Mouse (Mus musculus) hindbrain, embryonic 11.5 days (tissue): ENCODE data around the gene Prkar1b. TPM values are rescaled to one million over a fixed set of nuclear protein-coding genes. Genes with fewer than 3 reads are reported as not detected.

Source experiments
- ATAC-seq: fragments of 200-750 bp; cut with Nextera tagmentation; 2 replicates; pipeline ENCODE4 v1.8.0; 2017; ENCODE audit warnings: mild to moderate bottlenecking, moderate TSS enrichment, moderate library complexity; ENCODE audit not compliant: low FRiP score
- DNase-seq: peaks from one replicate; pipeline ENCODE4 v3.0.0-alpha.2; 2015; ENCODE audit warnings: low spot score
- H3K27ac ChIP-seq: fragments of 300-500 bp; sonication (generic); 2 replicates; pipeline ENCODE4 v1.5.1; 2014; ENCODE audit warnings: mild to moderate bottlenecking, low read depth, low read length
- H3K27me3 ChIP-seq: fragments of 300-500 bp; sonication (generic); 2 replicates; pipeline ENCODE4 v1.6.1; 2014; ENCODE audit warnings: mild to moderate bottlenecking, low read length, moderate library complexity, mixed read lengths; ENCODE audit not compliant: control insufficient read depth, insufficient read depth
- H3K36me3 ChIP-seq: fragments of 300-500 bp; sonication (generic); 2 replicates; pipeline ENCODE4 v1.6.1; 2014; ENCODE audit warnings: mild to moderate bottlenecking, low read length, moderate library complexity, mixed read lengths; ENCODE audit not compliant: control insufficient read depth, insufficient read depth
- H3K4me1 ChIP-seq: fragments of 300-500 bp; sonication (generic); replicated peaks from 2 replicates; pipeline ENCODE4 v1.6.1; 2014; ENCODE audit warnings: low read length, mixed read lengths; ENCODE audit not compliant: control insufficient read depth, insufficient read depth
- H3K4me2 ChIP-seq: fragments of 300-500 bp; sonication (generic); replicated peaks from 2 replicates; pipeline ENCODE4 v1.6.1; 2014; ENCODE audit warnings: mild to moderate bottlenecking, low read depth, low read length
- H3K4me3 ChIP-seq: fragments of 300-500 bp; sonication (generic); 2 replicates; pipeline ENCODE4 v1.5.1; 2014; ENCODE audit warnings: low read depth, low read length
- H3K9ac ChIP-seq: fragments of 300-500 bp; sonication (generic); 2 replicates; pipeline ENCODE4 v1.6.1; 2014; ENCODE audit warnings: low read depth, low read length
- H3K9me3 ChIP-seq: fragments of 300-500 bp; sonication (generic); 2 replicates; pipeline ENCODE4 v1.6.1; 2016; ENCODE audit warnings: low read length; ENCODE audit not compliant: control insufficient read depth
- WGBS: fragments of 180-500 bp; shearing (Covaris S2); extraction: QIAGEN DNeasy Blood & Tissue Kit; methylation state at CpG from one replicate; pipeline ENCODE4 v1.1.7; 2014; 5-methylcytosine and 5-hydroxymethylcytosine counted together
- polyA plus RNA-seq: library from polyadenylated mRNA; unstranded; fragments of >200 nt; fragmentation: Nextera tagmentation; extraction: Ambion mirVana; gene quantifications from 2 replicates; pipeline ENCODE4 v1.2.1, GENCODE M21; 2014

Prkar1b gene
- polyA plus RNA-seq, 1 experiment from 2014 or later, result 19.9 TPM

GRCm38 (mm10) chr5:139088173-139088572, 61.6 kb downstream of the Prkar1b start:
- Histone ChIP-seq H3K4me2 (no peak overlapping the region), H3K36me3 (no peaks in the 10 kb centered on the region), H3K27me3 (no peaks in the 10 kb centered on the region), H3K4me1 (no peaks in the 10 kb centered on the region), H3K9ac (no peak overlapping the region), H3K27ac (no peak overlapping the region), H3K4me3 (no peak overlapping the region), H3K9me3 (no peaks in the 10 kb centered on the region)
- no peak for DNase-seq
- ATAC-seq, result no peak
- WGBS, result 91% methylated on average over 5 of the region's 5 CpGs

GRCm38 (mm10) chr5:139084831-139085519, 64.8 kb downstream of the Prkar1b start:
- no peaks in the 10 kb centered on the region for H3K27me3 ChIP-seq
- no peaks in the 10 kb centered on the region for H3K9me3 ChIP-seq
- no peak overlapping the region for H3K27ac ChIP-seq
- H3K4me2 ChIP-seq, result no peak overlapping the region
- H3K4me1 ChIP-seq, result no peaks in the 10 kb centered on the region
- no peak for ATAC-seq
- no peak overlapping the region for H3K9ac ChIP-seq
- WGBS, result 68% methylated on average over 7 of the region's 7 CpGs
- DNase-seq, result peak; percentile 50
- no peaks in the 10 kb centered on the region for H3K36me3 ChIP-seq
- H3K4me3 ChIP-seq, result no peak overlapping the region

- no peak overlapping the region for H3K4me2 ChIP-seq
- H3K27me3 ChIP-seq, result no peaks in the 10 kb centered on the region
- no peak overlapping the region for H3K4me3 ChIP-seq
- no peaks in the 10 kb centered on the region for H3K4me1 ChIP-seq
- H3K9ac ChIP-seq, result no peak overlapping the region
- H3K27ac ChIP-seq, result no peak overlapping the region
- ATAC-seq, result no peak
- DNase-seq, result no peak
- 90% methylated on average over 6 of the region's 6 CpGs for WGBS
- no peaks in the 10 kb centered on the region for H3K36me3 ChIP-seq
- H3K9me3 ChIP-seq, result no peaks in the 10 kb centered on the region
These were observed 65.5 kb downstream of the Prkar1b start for GRCm38 (mm10) chr5:139084302-139084701.

- Histone ChIP-seq H3K27ac (no peak overlapping the region), H3K4me2 (no peak overlapping the region), H3K9ac (no peak overlapping the region), H3K9me3 (no peaks in the 10 kb centered on the region), H3K36me3 (no peaks in the 10 kb centered on the region), H3K27me3 (no peaks in the 10 kb centered on the region), H3K4me1 (no peaks in the 10 kb centered on the region), H3K4me3 (no peak overlapping the region)
- DNase-seq (no peak), ATAC-seq (no peak)
- 82% methylated on average over 4 of the region's 4 CpGs for WGBS
These were observed 66.0 kb downstream of the Prkar1b start for GRCm38 (mm10) chr5:139083841-139084240.

GRCm38 (mm10) chr5:139081370-139081769, 68.4 kb downstream of the Prkar1b start:
- no peak for ATAC-seq
- H3K27ac ChIP-seq, result no peak overlapping the region
- WGBS, result 54% methylated on average over 6 of the region's 6 CpGs
- H3K9me3 ChIP-seq, result no peaks in the 10 kb centered on the region
- H3K4me3 ChIP-seq, result no peak overlapping the region
- H3K27me3 ChIP-seq, result no peaks in the 10 kb centered on the region
- no peak for DNase-seq
- H3K4me1 ChIP-seq, result no peaks in the 10 kb centered on the region
- H3K36me3 ChIP-seq, result no peaks in the 10 kb centered on the region
- no peak overlapping the region for H3K9ac ChIP-seq
- H3K4me2 ChIP-seq, result no peak overlapping the region

- 52% methylated on average over 4 of the region's 4 CpGs for WGBS
- Histone ChIP-seq H3K27me3 (no peaks in the 10 kb centered on the region), H3K4me1 (no peaks in the 10 kb centered on the region), H3K9me3 (no peaks in the 10 kb centered on the region), H3K9ac (no peak overlapping the region), H3K4me2 (no peak overlapping the region), H3K27ac (no peak overlapping the region), H3K4me3 (no peak overlapping the region), H3K36me3 (no peaks in the 10 kb centered on the region)
- ATAC-seq (no peak), DNase-seq (no peak)
These were observed 71.7 kb downstream of the Prkar1b start for GRCm38 (mm10) chr5:139078156-139078462.

GRCm38 (mm10) chr5:139077311-139078155, 72.3 kb downstream of the Prkar1b start:
- no peak overlapping the region for H3K9ac ChIP-seq
- H3K27ac ChIP-seq, result no peak overlapping the region
- H3K36me3 ChIP-seq, result no peaks in the 10 kb centered on the region
- no peak overlapping the region for H3K4me3 ChIP-seq
- ATAC-seq (no peak), DNase-seq (no peak)
- no peaks in the 10 kb centered on the region for H3K27me3 ChIP-seq
- no peaks in the 10 kb centered on the region for H3K4me1 ChIP-seq
- WGBS, result 73% methylated on average over 11 of the region's 11 CpGs
- H3K9me3 ChIP-seq, result no peaks in the 10 kb centered on the region
- H3K4me2 ChIP-seq, result no peak overlapping the region

GRCm38 (mm10) chr5:139076450-139076849, 73.4 kb downstream of the Prkar1b start:
- Histone ChIP-seq H3K36me3 (no peaks in the 10 kb centered on the region), H3K4me1 (no peaks in the 10 kb centered on the region), H3K27me3 (no peaks in the 10 kb centered on the region), H3K9ac (no peak overlapping the region), H3K9me3 (no peaks in the 10 kb centered on the region), H3K27ac (no peak overlapping the region), H3K4me2 (no peak overlapping the region), H3K4me3 (no peak overlapping the region)
- WGBS, result 88% methylated on average over 7 of the region's 7 CpGs
- no peak for ATAC-seq
- no peak for DNase-seq

- Histone ChIP-seq H3K9ac (no peak overlapping the region), H3K4me1 (no peaks in the 10 kb centered on the region), H3K27ac (no peak overlapping the region), H3K4me3 (no peak overlapping the region), H3K4me2 (no peak overlapping the region), H3K36me3 (no peaks in the 10 kb centered on the region), H3K27me3 (no peaks in the 10 kb centered on the region), H3K9me3 (no peaks in the 10 kb centered on the region)
- WGBS, result 60% methylated on average over 9 of the region's 9 CpGs
- DNase-seq, result no peak
- ATAC-seq, result no peak
These were observed 74.0 kb downstream of the Prkar1b start for GRCm38 (mm10) chr5:139075791-139076190.
